Mouse (Mus musculus) liver, embryonic 11.5 days (tissue): ENCODE results near the gene Plcl2. TPM values are rescaled to one million over a fixed set of nuclear protein-coding genes. Genes with fewer than 3 reads are reported as not detected.

Experiments
- ATAC-seq: fragments of 200-750 bp; cut with Nextera tagmentation; replicated peaks from 2 replicates; pipeline ENCODE4 v1.8.0; 2017; ENCODE audit warnings: moderate number of reproducible peaks, mild to moderate bottlenecking, moderate TSS enrichment, moderate library complexity; ENCODE audit not compliant: low FRiP score
- DNase-seq: peaks from one replicate; pipeline ENCODE4 v3.0.0-alpha.2; 2017; ENCODE audit warnings: low spot score
- H3K27ac ChIP-seq: fragments of 300-500 bp; sonication (generic); 2 replicates; pipeline ENCODE4 v1.5.1; 2014; ENCODE audit warnings: mild to moderate bottlenecking, low read depth, low read length, control low read depth
- H3K27me3 ChIP-seq: fragments of 300-500 bp; sonication (generic); replicated peaks from 2 replicates; pipeline ENCODE4 v1.6.1; 2014; ENCODE audit warnings: low read length, mixed read lengths; ENCODE audit not compliant: control insufficient read depth, insufficient read depth
- H3K36me3 ChIP-seq: fragments of 300-500 bp; sonication (generic); 2 replicates; pipeline ENCODE4 v1.6.1; 2014; ENCODE audit warnings: mild to moderate bottlenecking, low read length, moderate library complexity, mixed read lengths; ENCODE audit not compliant: control insufficient read depth, insufficient read depth
- H3K4me1 ChIP-seq: fragments of 300-500 bp; sonication (generic); replicated peaks from 2 replicates; pipeline ENCODE4 v1.6.1; 2014; ENCODE audit warnings: low read length, mixed read lengths; ENCODE audit not compliant: control insufficient read depth, insufficient read depth
- H3K4me2 ChIP-seq: fragments of 300-500 bp; sonication (generic); 2 replicates; pipeline ENCODE4 v1.6.1; 2014; ENCODE audit warnings: mild to moderate bottlenecking, control low read depth, moderate library complexity
- H3K4me3 ChIP-seq: fragments of 300-500 bp; sonication (generic); 2 replicates; pipeline ENCODE4 v1.5.1; 2014; ENCODE audit warnings: low read depth, low read length, control low read depth
- H3K9ac ChIP-seq: fragments of 300-500 bp; sonication (generic); 2 replicates; pipeline ENCODE4 v1.6.1; 2014; ENCODE audit warnings: low read depth, low read length, control low read depth
- H3K9me3 ChIP-seq: fragments of 300-500 bp; sonication (generic); 2 replicates; pipeline ENCODE4 v1.6.1; 2016; ENCODE audit warnings: low read length, inconsistent platforms, mixed read lengths; ENCODE audit not compliant: control insufficient read depth
- WGBS: fragments of 180-500 bp; shearing (Covaris S2); extraction: QIAGEN DNeasy Blood & Tissue Kit; methylation state at CpG from one replicate; pipeline ENCODE4 v1.1.7; 2014; 5-methylcytosine and 5-hydroxymethylcytosine counted together
- polyA plus RNA-seq: library from polyadenylated mRNA; unstranded; fragments of >200 nt; fragmentation: Nextera tagmentation; extraction: Ambion mirVana; gene quantifications from 2 replicates; pipeline ENCODE4 v1.2.1, GENCODE M21; 2014

Gene Plcl2
- polyA plus RNA-seq, 1 experiment from 2014 or later: 3.4 TPM

GRCm38 (mm10) chr17:50480867-50481266 lies 28.3 kb upstream of the Plcl2 start:
- ATAC-seq: no peak
- H3K9me3 ChIP-seq: no peaks in the 10 kb centered on the region
- no peak overlapping the region for H3K4me2 ChIP-seq
- H3K27ac ChIP-seq: no peak overlapping the region
- no peak for DNase-seq
- WGBS: 80% methylated on average over 7 of the region's 7 CpGs
- H3K4me3 ChIP-seq: no peak overlapping the region
- H3K36me3 ChIP-seq: no peaks in the 10 kb centered on the region
- no peak overlapping the region for H3K9ac ChIP-seq
- H3K4me1 ChIP-seq: no peaks in the 10 kb centered on the region
- H3K27me3 ChIP-seq: no peaks in the 10 kb centered on the region

GRCm38 (mm10) chr17:50483700-50484099 lies 25.5 kb upstream of the Plcl2 start:
- no peak for ATAC-seq
- 68% methylated on average over 7 of the region's 7 CpGs for WGBS

GRCm38 (mm10) chr17:50484981-50485380 lies 24.2 kb upstream of the Plcl2 start:
- no peak overlapping the region for H3K27ac ChIP-seq
- H3K4me1 ChIP-seq: no peaks in the 10 kb centered on the region
- no peak overlapping the region for H3K4me3 ChIP-seq
- no peak overlapping the region for H3K4me2 ChIP-seq
- H3K9ac ChIP-seq: no peak overlapping the region
- WGBS: 71% methylated on average over 5 of the region's 5 CpGs
- H3K36me3 ChIP-seq: no peaks in the 10 kb centered on the region
- DNase-seq: no peak
- ATAC-seq: no peak
- H3K27me3 ChIP-seq: no peaks in the 10 kb centered on the region
- no peaks in the 10 kb centered on the region for H3K9me3 ChIP-seq

More at GRCm38 (mm10) chr17:50483700-50484099, 25.5 kb upstream of the Plcl2 start:
- no peak overlapping the region for H3K9ac ChIP-seq
- H3K27ac ChIP-seq: no peak overlapping the region
- no peaks in the 10 kb centered on the region for H3K36me3 ChIP-seq
- no peaks in the 10 kb centered on the region for H3K27me3 ChIP-seq
- H3K4me2 ChIP-seq: no peak overlapping the region
- no peak for DNase-seq
- no peaks in the 10 kb centered on the region for H3K4me1 ChIP-seq
- H3K9me3 ChIP-seq: no peaks in the 10 kb centered on the region
- H3K4me3 ChIP-seq: no peak overlapping the region

DNA sequence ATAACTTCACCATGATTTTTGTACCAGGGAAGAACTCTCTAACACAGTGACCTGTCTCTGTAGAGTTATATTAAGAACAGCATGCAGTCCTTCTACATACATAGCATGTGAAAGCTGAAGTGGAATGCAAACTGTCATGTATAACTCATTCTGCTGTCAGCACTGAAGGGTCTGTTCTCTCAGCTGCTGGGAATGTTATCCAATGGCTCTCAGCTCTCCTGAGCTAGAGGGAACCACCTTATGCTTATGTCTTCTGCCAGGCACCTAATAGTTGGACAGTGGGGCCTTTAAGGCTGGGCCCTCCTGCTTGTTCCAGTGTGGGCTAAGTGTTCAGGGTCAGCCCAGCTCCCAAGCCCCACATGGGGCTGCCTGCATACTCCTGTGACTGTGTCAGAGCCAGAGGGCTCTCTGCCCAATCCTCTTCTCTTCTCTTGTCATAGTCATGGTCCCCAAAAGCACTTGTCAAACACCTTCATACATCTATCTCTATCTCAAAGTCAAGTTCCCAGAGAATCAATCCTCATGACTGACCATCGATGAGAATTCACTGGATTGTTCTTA lies 22.1 kb upstream of the Plcl2 start:
- DNase-seq (no peak), ATAC-seq (no peak)
- H3K27ac ChIP-seq: no peak overlapping the region
- WGBS: 83% methylated on average over 1 of the region's 1 CpGs
- H3K9me3 ChIP-seq: no peaks in the 10 kb centered on the region
- no peak overlapping the region for H3K9ac ChIP-seq
- no peak overlapping the region for H3K4me3 ChIP-seq
- H3K27me3 ChIP-seq: no peaks in the 10 kb centered on the region
- no peak overlapping the region for H3K4me2 ChIP-seq
- H3K36me3 ChIP-seq: no peaks in the 10 kb centered on the region
- H3K4me1 ChIP-seq: no peaks in the 10 kb centered on the region

DNA sequence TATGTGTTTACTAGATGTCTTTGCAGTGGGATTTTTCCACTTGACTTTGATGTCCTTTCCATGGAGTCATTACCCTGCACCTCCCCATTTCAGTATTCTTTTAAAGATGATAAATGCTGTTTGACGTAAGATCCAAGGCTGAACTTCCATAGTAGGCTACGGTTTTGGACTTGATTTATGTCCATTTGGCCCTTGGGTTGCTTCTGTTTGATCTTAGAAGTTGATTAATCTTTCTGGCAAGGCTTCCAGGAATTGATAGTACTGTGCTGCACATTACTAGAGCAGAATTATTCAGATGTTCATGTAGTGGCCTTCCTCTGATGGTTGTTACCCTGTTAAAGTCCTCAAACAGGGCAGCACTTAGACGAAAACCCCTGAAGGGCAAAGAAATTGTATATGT lies 21.5 kb upstream of the Plcl2 start:
- Histone ChIP-seq H3K27me3 (no peaks in the 10 kb centered on the region), H3K27ac (no peak overlapping the region), H3K4me2 (no peak overlapping the region), H3K9me3 (no peaks in the 10 kb centered on the region), H3K9ac (no peak overlapping the region), H3K36me3 (no peaks in the 10 kb centered on the region), H3K4me3 (no peak overlapping the region), H3K4me1 (no peaks in the 10 kb centered on the region)
- no peak for DNase-seq
- 82% methylated on average over 3 of the region's 3 CpGs for WGBS
- no peak for ATAC-seq

GRCm38 (mm10) chr17:50488406-50488805 lies 20.8 kb upstream of the Plcl2 start:
- no peaks in the 10 kb centered on the region for H3K36me3 ChIP-seq
- WGBS: 72% methylated on average over 3 of the region's 3 CpGs

DNA sequence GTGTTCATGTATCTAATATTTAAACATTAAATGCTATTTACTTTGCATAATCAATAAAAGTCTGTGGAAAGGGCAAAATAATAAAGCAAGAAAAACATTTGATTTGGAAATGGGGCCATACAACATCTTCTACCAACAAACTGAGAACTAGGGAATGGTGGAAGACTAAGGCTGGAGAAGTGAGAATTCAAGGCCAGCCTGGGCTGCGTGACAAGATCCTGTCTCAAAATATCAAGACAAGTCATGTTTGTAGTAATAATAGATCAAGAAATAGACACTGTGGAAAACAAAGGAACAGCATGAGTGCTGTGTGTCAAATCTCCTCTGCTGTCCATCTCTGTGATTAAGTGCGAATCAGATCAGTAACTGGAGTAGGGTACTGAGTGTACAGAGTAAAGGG lies 20.3 kb upstream of the Plcl2 start:
- 86% methylated on average over 2 of the region's 2 CpGs for WGBS
- H3K27me3 ChIP-seq: no peaks in the 10 kb centered on the region

More at GRCm38 (mm10) chr17:50488406-50488805, 20.8 kb upstream of the Plcl2 start:
- H3K4me2 ChIP-seq: no peak overlapping the region
- H3K4me1 ChIP-seq: no peaks in the 10 kb centered on the region
- no peaks in the 10 kb centered on the region for H3K27me3 ChIP-seq
- H3K9me3 ChIP-seq: no peaks in the 10 kb centered on the region
- no peak overlapping the region for H3K27ac ChIP-seq
- ATAC-seq (no peak), DNase-seq (no peak)
- H3K9ac ChIP-seq: no peak overlapping the region
- no peak overlapping the region for H3K4me3 ChIP-seq

GRCm38 (mm10) chr17:50490644-50491430 lies 18.4 kb upstream of the Plcl2 start:
- DNase-seq (no peak), ATAC-seq (no peak)
- no peaks in the 10 kb centered on the region for H3K9me3 ChIP-seq
- no peak overlapping the region for H3K9ac ChIP-seq
- WGBS: 78% methylated on average over 11 of the region's 11 CpGs
- no peak overlapping the region for H3K4me2 ChIP-seq
- no peaks in the 10 kb centered on the region for H3K4me1 ChIP-seq
- no peaks in the 10 kb centered on the region for H3K36me3 ChIP-seq
- no peak overlapping the region for H3K4me3 ChIP-seq
- H3K27ac ChIP-seq: no peak overlapping the region
- no peaks in the 10 kb centered on the region for H3K27me3 ChIP-seq

More for the DNA sequence above, 20.3 kb upstream of the Plcl2 start:
- no peak overlapping the region for H3K4me3 ChIP-seq
- DNase-seq (no peak), ATAC-seq (no peak)
- no peaks in the 10 kb centered on the region for H3K36me3 ChIP-seq
- H3K4me2 ChIP-seq: no peak overlapping the region
- H3K9me3 ChIP-seq: no peaks in the 10 kb centered on the region
- H3K4me1 ChIP-seq: no peaks in the 10 kb centered on the region
- no peak overlapping the region for H3K27ac ChIP-seq
- no peak overlapping the region for H3K9ac ChIP-seq

- no peak overlapping the region for H3K27ac ChIP-seq
- H3K4me3 ChIP-seq: no peak overlapping the region
- no peak overlapping the region for H3K4me2 ChIP-seq
- H3K9ac ChIP-seq: no peak overlapping the region
- H3K4me1 ChIP-seq: no peaks in the 10 kb centered on the region
- H3K27me3 ChIP-seq: no peaks in the 10 kb centered on the region
- no peaks in the 10 kb centered on the region for H3K36me3 ChIP-seq
- WGBS: 76% methylated on average over 3 of the region's 3 CpGs
- DNase-seq (no peak), ATAC-seq (no peak)
- no peaks in the 10 kb centered on the region for H3K9me3 ChIP-seq
Measured at GRCm38 (mm10) chr17:50491496-50491895, 17.7 kb upstream of the Plcl2 start.
